Mouse (Mus musculus) midbrain, embryonic 12.5 days (tissue): ENCODE measurements around the gene Malsu1. TPM values are rescaled to one million over a fixed set of nuclear protein-coding genes. Genes with fewer than 3 reads are reported as not detected.

Experiments
- ATAC-seq: fragments of 200-750 bp; cut with Nextera tagmentation; 2 replicates; pipeline ENCODE4 v1.8.0; 2017; ENCODE audit warnings: low read depth, moderate TSS enrichment, moderate library complexity; ENCODE audit not compliant: low FRiP score
- H3K27ac ChIP-seq: fragments of 300-500 bp; sonication (generic); replicated peaks from 2 replicates; pipeline ENCODE4 v1.5.1; 2016; ENCODE audit warnings: mild to moderate bottlenecking
- H3K27me3 ChIP-seq: fragments of 300-500 bp; sonication (generic); 2 replicates; pipeline ENCODE4 v1.6.1; 2016; ENCODE audit warnings: mild to moderate bottlenecking
- H3K36me3 ChIP-seq: fragments of 300-500 bp; sonication (generic); 2 replicates; pipeline ENCODE4 v1.6.1; 2016
- H3K4me1 ChIP-seq: fragments of 300-500 bp; sonication (generic); 2 replicates; pipeline ENCODE4 v1.6.1; 2016
- H3K4me2 ChIP-seq: fragments of 300-500 bp; sonication (generic); replicated peaks from 2 replicates; pipeline ENCODE4 v1.6.1; 2016; ENCODE audit warnings: mild to moderate bottlenecking, moderate library complexity
- H3K4me3 ChIP-seq: fragments of 300-500 bp; sonication (generic); 2 replicates; pipeline ENCODE4 v1.5.1; 2016; ENCODE audit warnings: mild to moderate bottlenecking
- H3K9ac ChIP-seq: fragments of 300-500 bp; sonication (generic); replicated peaks from 2 replicates; pipeline ENCODE4 v1.6.1; 2016; ENCODE audit warnings: mild to moderate bottlenecking, moderate library complexity
- H3K9me3 ChIP-seq: fragments of 300-500 bp; sonication (generic); 2 replicates; pipeline ENCODE4 v1.6.1; 2016; ENCODE audit warnings: mild to moderate bottlenecking
- WGBS: fragments of 180-500 bp; shearing (Covaris S2); methylation state at CpG from one replicate; pipeline ENCODE4 v1.1.7; 2016; 5-methylcytosine and 5-hydroxymethylcytosine counted together
- polyA plus RNA-seq: library from polyadenylated mRNA; unstranded; fragments of >200 nt; fragmentation: Nextera tagmentation; extraction: Ambion mirVana; gene quantifications from 2 replicates; pipeline ENCODE4 v1.2.1, GENCODE M21; 2016

Gene Malsu1
- polyA plus RNA-seq, 1 experiment from 2014 or later: 67.0 TPM

GRCm38 (mm10) chr6:49046976-49047375 is 26.6 kb upstream of the Malsu1 start:
- H3K4me2 ChIP-seq: no peak overlapping the region
- no peaks in the 10 kb centered on the region for H3K36me3 ChIP-seq
- H3K9me3 ChIP-seq: no peaks in the 10 kb centered on the region
- no peaks in the 10 kb centered on the region for H3K4me1 ChIP-seq
- WGBS: 84% methylated on average over 8 of the region's 8 CpGs
- no peak overlapping the region for H3K27ac ChIP-seq
- H3K4me3 ChIP-seq: no peak overlapping the region
- peaks cover 9% of the 10 kb centered on the region for H3K27me3 ChIP-seq
- ATAC-seq: no peak
- H3K9ac ChIP-seq: no peak overlapping the region

- H3K4me2 ChIP-seq: no peak overlapping the region
- 82% methylated on average over 10 of the region's 10 CpGs for WGBS
- H3K9me3 ChIP-seq: no peaks in the 10 kb centered on the region
- H3K27me3 ChIP-seq: peaks cover 17% of the 10 kb centered on the region
- no peaks in the 10 kb centered on the region for H3K4me1 ChIP-seq
- H3K9ac ChIP-seq: no peak overlapping the region
- no peak overlapping the region for H3K27ac ChIP-seq
- H3K4me3 ChIP-seq: no peak overlapping the region
- H3K36me3 ChIP-seq: no peaks in the 10 kb centered on the region
- no peak for ATAC-seq
Observed at GRCm38 (mm10) chr6:49047848-49048247, 25.7 kb upstream of the Malsu1 start.

- peaks cover 19% of the 10 kb centered on the region for H3K27me3 ChIP-seq
- no peak for ATAC-seq
- H3K4me3 ChIP-seq: no peak overlapping the region
- H3K4me1 ChIP-seq: no peaks in the 10 kb centered on the region
- H3K9me3 ChIP-seq: no peaks in the 10 kb centered on the region
- H3K9ac ChIP-seq: no peak overlapping the region
- H3K4me2 ChIP-seq: no peak overlapping the region
- whole genome bisulfite sequencing: 90% methylated on average over 10 of the region's 10 CpGs
- H3K36me3 ChIP-seq: no peaks in the 10 kb centered on the region
- no peak overlapping the region for H3K27ac ChIP-seq
Observed at GRCm38 (mm10) chr6:49048395-49048794, 25.2 kb upstream of the Malsu1 start.

GRCm38 (mm10) chr6:49050677-49051410 is 22.8 kb upstream of the Malsu1 start:
- H3K9me3 ChIP-seq: 0 out of 2 replicates have a peak, but pooled peaks cover 4% of the 10 kb centered on the region
- H3K4me2 ChIP-seq: no peak overlapping the region
- H3K9ac ChIP-seq: no peak overlapping the region
- H3K27me3 ChIP-seq: peaks cover 19% of the 10 kb centered on the region
- WGBS: 32% methylated on average over 11 of the region's 11 CpGs
- H3K4me3 ChIP-seq: no peak overlapping the region
- H3K4me1 ChIP-seq: peaks cover 12% of the 10 kb centered on the region
- no peak overlapping the region for H3K27ac ChIP-seq
- ATAC-seq: no peak
- no peaks in the 10 kb centered on the region for H3K36me3 ChIP-seq

- ATAC-seq: no peak
- Histone ChIP-seq H3K36me3 (no peaks in the 10 kb centered on the region), H3K4me1 (peaks cover 16% of the 10 kb centered on the region), H3K9me3 (0 out of 2 replicates have a peak, but pooled peaks cover 4% of the 10 kb centered on the region), H3K4me2 (no peak overlapping the region), H3K4me3 (no peak overlapping the region), H3K9ac (no peak overlapping the region), H3K27ac (no peak overlapping the region), H3K27me3 (peaks cover 19% of the 10 kb centered on the region)
- 76% methylated on average over 5 of the region's 5 CpGs for WGBS
Observed at GRCm38 (mm10) chr6:49052191-49052590, 21.4 kb upstream of the Malsu1 start.

- Histone ChIP-seq H3K36me3 (no peaks in the 10 kb centered on the region), H3K4me2 (peak overlapping the region; percentile 22), H3K9me3 (0 out of 2 replicates have a peak, but pooled peaks cover 4% of the 10 kb centered on the region), H3K9ac (no peak overlapping the region), H3K4me3 (no peak overlapping the region), H3K4me1 (peaks cover 16% of the 10 kb centered on the region), H3K27ac (peak overlapping the region; percentile 69), H3K27me3 (peaks cover 19% of the 10 kb centered on the region)
- 2% methylated on average over 7 of the region's 7 CpGs for WGBS
- ATAC-seq: peak; percentile 81
Observed at GRCm38 (mm10) chr6:49055256-49055733, 18.3 kb upstream of the Malsu1 start.

GRCm38 (mm10) chr6:49056009-49056408 is 17.6 kb upstream of the Malsu1 start:
- Histone ChIP-seq H3K36me3 (no peaks in the 10 kb centered on the region), H3K27ac (no peak overlapping the region), H3K4me3 (no peak overlapping the region), H3K4me1 (peaks cover 16% of the 10 kb centered on the region), H3K27me3 (peaks cover 15% of the 10 kb centered on the region), H3K9ac (no peak overlapping the region), H3K4me2 (no peak overlapping the region), H3K9me3 (0 out of 2 replicates have a peak, but pooled peaks cover 4% of the 10 kb centered on the region)
- WGBS: 55% methylated on average over 9 of the region's 9 CpGs
- no peak for ATAC-seq

- H3K36me3 ChIP-seq: no peaks in the 10 kb centered on the region
- no peak overlapping the region for H3K4me3 ChIP-seq
- H3K27me3 ChIP-seq: peaks cover 7% of the 10 kb centered on the region
- peaks cover 16% of the 10 kb centered on the region for H3K4me1 ChIP-seq
- no peak overlapping the region for H3K27ac ChIP-seq
- 35% methylated on average over 8 of the region's 8 CpGs for WGBS
- 0 out of 2 replicates have a peak, but pooled peaks cover 4% of the 10 kb centered on the region for H3K9me3 ChIP-seq
- H3K4me2 ChIP-seq: no peak overlapping the region
- peak; percentile 55; the same call in 1 of the 2 replicates for ATAC-seq
- H3K9ac ChIP-seq: no peak overlapping the region
Observed at GRCm38 (mm10) chr6:49057053-49058021, 16.3 kb upstream of the Malsu1 start.

- Histone ChIP-seq H3K4me2 (no peak overlapping the region), H3K27me3 (no peaks in the 10 kb centered on the region), H3K4me1 (no peaks in the 10 kb centered on the region; the same call in 1 of the 2 replicates), H3K36me3 (no peaks in the 10 kb centered on the region), H3K9ac (no peak overlapping the region), H3K9me3 (no peaks in the 10 kb centered on the region), H3K27ac (no peak overlapping the region), H3K4me3 (no peak overlapping the region)
- no peak for ATAC-seq
- 49% methylated on average over 4 of the region's 4 CpGs for WGBS
Observed at GRCm38 (mm10) chr6:49068361-49068760, 5.2 kb upstream of the Malsu1 start.

GRCm38 (mm10) chr6:49074117-49074490 is 509 bp downstream of the Malsu1 start:
- Histone ChIP-seq H3K9ac (peak overlapping the region; percentile 89), H3K4me2 (peak overlapping the region; percentile 93), H3K9me3 (no peaks in the 10 kb centered on the region), H3K27ac (peak overlapping the region; percentile 82), H3K4me3 (peak overlapping the region; percentile 98), H3K27me3 (no peaks in the 10 kb centered on the region), H3K4me1 (peaks cover 14% of the 10 kb centered on the region), H3K36me3 (no peaks in the 10 kb centered on the region)
- WGBS: 1% methylated on average over 19 of the region's 19 CpGs
- ATAC-seq: no peak; the same call in none of the 2 replicates

- H3K4me3 ChIP-seq: no peak overlapping the region
- no peak overlapping the region for H3K27ac ChIP-seq
- 81% methylated on average over 2 of the region's 2 CpGs for WGBS
- H3K27me3 ChIP-seq: no peaks in the 10 kb centered on the region
- no peaks in the 10 kb centered on the region for H3K36me3 ChIP-seq
- no peak overlapping the region for H3K9ac ChIP-seq
- H3K4me2 ChIP-seq: no peak overlapping the region
- no peak for ATAC-seq
- peaks cover 14% of the 10 kb centered on the region for H3K4me1 ChIP-seq
- H3K9me3 ChIP-seq: no peaks in the 10 kb centered on the region
Observed at GRCm38 (mm10) chr6:49077894-49078293, 4.3 kb downstream of the Malsu1 start.

GRCm38 (mm10) chr6:49079313-49079712 is 5.7 kb downstream of the Malsu1 start:
- peaks cover 14% of the 10 kb centered on the region for H3K4me1 ChIP-seq
- ATAC-seq: no peak
- 93% methylated on average over 1 of the region's 1 CpGs for WGBS
- no peak overlapping the region for H3K9ac ChIP-seq
- no peak overlapping the region for H3K4me2 ChIP-seq
- H3K36me3 ChIP-seq: peaks cover 14% of the 10 kb centered on the region
- H3K27ac ChIP-seq: no peak overlapping the region
- H3K27me3 ChIP-seq: no peaks in the 10 kb centered on the region
- H3K9me3 ChIP-seq: no peaks in the 10 kb centered on the region
- no peak overlapping the region for H3K4me3 ChIP-seq
